Mouse (Mus musculus) CH12.LX (cell line): ENCODE data around the gene Hoxd8. TPM values are rescaled to one million over a fixed set of nuclear protein-coding genes. Genes with fewer than 3 reads are reported as not detected.

ENCODE experiments used
- DNase-seq: peaks from one replicate; pipeline ENCODE4 v3.0.0-alpha.2; 2013; ENCODE audit errors: extremely low read depth
- H3K27ac ChIP-seq: 2 replicates; pipeline ENCODE4 v1.5.1; 2012; ENCODE audit warnings: low read depth, mild to moderate bottlenecking, control low read depth, moderate library complexity; ENCODE audit not compliant: insufficient read depth
- H3K27me3 ChIP-seq: replicated peaks from 2 replicates; pipeline ENCODE3; 2012; ENCODE audit warnings: inconsistent platforms
- H3K36me3 ChIP-seq, 2 experiments: replicated peaks in 1 of 2; 2 replicates each; pipeline versions ENCODE3 to v1.6.1; 2012; ENCODE audit warnings: inconsistent platforms in 1 of 2, low read length in 1 of 2, mild to moderate bottlenecking in 1 of 2, mixed read lengths in 1 of 2, moderate library complexity in 1 of 2; ENCODE audit not compliant: control insufficient read depth in 1 of 2, insufficient read depth in 1 of 2
- H3K4me1 ChIP-seq, 2 experiments: 2 replicates each; pipeline ENCODE4 v1.6.1; 2012; ENCODE audit warnings: inconsistent platforms in 1 of 2, moderate library complexity in 1 of 2; ENCODE audit not compliant: insufficient read depth in 2 of 2, control insufficient read depth in 1 of 2
- H3K4me2 ChIP-seq: 2 replicates; pipeline ENCODE4 v1.6.1; 2012; ENCODE audit warnings: low read depth, mild to moderate bottlenecking, control low read depth; ENCODE audit not compliant: poor library complexity, insufficient read depth, severe bottlenecking
- H3K4me3 ChIP-seq, 3 experiments: fragments of 150-350 bp in 1 of 3; sonication (generic) in 1 of 3; replicated peaks in 1 of 3; 2 replicates each; pipeline versions ENCODE3 to v1.5.1; 2011 to 2012; ENCODE audit warnings: low read depth in 2 of 3, low read length in 2 of 3, mild to moderate bottlenecking in 2 of 3, moderate library complexity in 2 of 3, control low read depth in 1 of 3, improper control_type of control experiment in 1 of 3, inconsistent platforms in 1 of 3, mixed read lengths in 1 of 3; ENCODE audit not compliant: poor library complexity in 1 of 3
- H3K79me2 ChIP-seq: replicated peaks from 2 replicates; pipeline ENCODE4 v1.6.1; 2012; ENCODE audit warnings: mild to moderate bottlenecking, moderate library complexity; ENCODE audit not compliant: control insufficient read depth, poor library complexity, insufficient read depth, severe bottlenecking; ENCODE audit errors: extremely low read depth
- H3K9ac ChIP-seq: 2 replicates; pipeline ENCODE4 v1.6.1; 2012; ENCODE audit warnings: low read depth, mild to moderate bottlenecking, control low read depth, moderate library complexity; ENCODE audit not compliant: insufficient read depth
- H3K9me3 ChIP-seq: replicated peaks from 2 replicates; pipeline ENCODE3; 2012; ENCODE audit warnings: low read length, inconsistent platforms, mixed read lengths
- CHD1 ChIP-seq: IDR thresholded peaks from 2 replicates; pipeline ENCODE4 v1.6.1; 2012; ENCODE audit warnings: low read depth, low read length, improper control_type of control experiment, inconsistent platforms
- CHD2 ChIP-seq: IDR thresholded peaks from 2 replicates; pipeline ENCODE4 v1.6.1; 2011; ENCODE audit warnings: low read length, improper control_type of control experiment
- CTCF ChIP-seq, 2 experiments: IDR thresholded peaks in 1 of 2; conservative IDR thresholded peaks in 1 of 2; 2 replicates each; pipeline ENCODE4 v1.5.1; 2011 to 2012; ENCODE audit warnings: low read depth in 2 of 2, low read length in 2 of 2, improper control_type of control experiment in 1 of 2, inconsistent platforms in 1 of 2, mild to moderate bottlenecking in 1 of 2, moderate library complexity in 1 of 2
- E2F4 ChIP-seq: IDR thresholded peaks from 2 replicates; pipeline ENCODE4 v1.6.1; 2011; ENCODE audit warnings: low read depth, low read length, improper control_type of control experiment; ENCODE audit not compliant: insufficient replicate concordance
- ELF1 ChIP-seq: IDR thresholded peaks from 2 replicates; pipeline ENCODE4 v1.6.1; 2014; ENCODE audit warnings: low read depth, mild to moderate bottlenecking, inconsistent platforms, low read length, improper control_type of control experiment
- ETS1 ChIP-seq: conservative IDR thresholded peaks from 2 replicates; pipeline ENCODE4 v1.6.1; 2012; ENCODE audit warnings: low read depth, mild to moderate bottlenecking, inconsistent platforms, low read length, improper control_type of control experiment, moderate library complexity
- GABPA ChIP-seq: IDR thresholded peaks from 2 replicates; pipeline ENCODE4 v1.6.1; 2012; ENCODE audit warnings: low read depth, low read length, improper control_type of control experiment, inconsistent platforms; ENCODE audit not compliant: insufficient replicate concordance
- HCFC1 ChIP-seq: IDR thresholded peaks from 2 replicates; pipeline ENCODE4 v1.6.1; 2012; ENCODE audit warnings: low read depth, mild to moderate bottlenecking, inconsistent platforms, low read length, improper control_type of control experiment
- IRF4 ChIP-seq: IDR thresholded peaks from 2 replicates; pipeline ENCODE4 v1.6.1; 2014; ENCODE audit warnings: low read depth, mild to moderate bottlenecking, inconsistent platforms, low read length, improper control_type of control experiment
- JUN ChIP-seq: IDR thresholded peaks from 2 replicates; pipeline ENCODE4 v1.6.1; 2011; ENCODE audit warnings: low read depth, mild to moderate bottlenecking, low read length, improper control_type of control experiment, moderate library complexity; ENCODE audit not compliant: insufficient read depth
- MAFK ChIP-seq: IDR thresholded peaks from 2 replicates; pipeline ENCODE4 v1.6.1; 2011; ENCODE audit warnings: low read length, improper control_type of control experiment; ENCODE audit not compliant: insufficient replicate concordance
- MAX ChIP-seq: IDR thresholded peaks from 2 replicates; pipeline ENCODE4 v1.6.1; 2011; ENCODE audit warnings: low read length, improper control_type of control experiment
- MXI1 ChIP-seq: IDR thresholded peaks from 2 replicates; pipeline ENCODE4 v1.6.1; 2011; ENCODE audit warnings: mild to moderate bottlenecking, low read depth, low read length, improper control_type of control experiment
- NELFE ChIP-seq: IDR thresholded peaks from 2 replicates; pipeline ENCODE4 v1.6.1; 2011; ENCODE audit warnings: low read depth, low read length, improper control_type of control experiment
- NRF1 ChIP-seq: IDR thresholded peaks from 2 replicates; pipeline ENCODE4 v1.6.1; 2014; ENCODE audit warnings: low read depth, mild to moderate bottlenecking, inconsistent platforms, low read length, improper control_type of control experiment, moderate library complexity
- PAX5 ChIP-seq: IDR thresholded peaks from 2 replicates; pipeline ENCODE4 v1.6.1; 2012; ENCODE audit warnings: low read length, inconsistent platforms, mixed read lengths
- POLR2A ChIP-seq: IDR thresholded peaks from 2 replicates; pipeline ENCODE4 v1.6.1; 2011; ENCODE audit warnings: low read depth, mild to moderate bottlenecking, improper control_type of control experiment, low read length
- POLR2AphosphoS2 ChIP-seq: IDR thresholded peaks from 2 replicates; pipeline ENCODE4 v1.6.1; 2011; ENCODE audit warnings: low read depth, low read length, improper control_type of control experiment
- RAD21 ChIP-seq: IDR thresholded peaks from 2 replicates; pipeline ENCODE4 v1.6.1; 2011; ENCODE audit warnings: low read depth, mild to moderate bottlenecking, low read length, improper control_type of control experiment, moderate library complexity
- SMC3 ChIP-seq: IDR thresholded peaks from 2 replicates; pipeline ENCODE4 v1.6.1; 2011; ENCODE audit warnings: low read depth, low read length, improper control_type of control experiment
- ZC3H11A ChIP-seq: IDR thresholded peaks from 2 replicates; pipeline ENCODE4 v1.6.1; 2012; ENCODE audit warnings: low read depth, mild to moderate bottlenecking, inconsistent platforms, low read length, improper control_type of control experiment
- ZMIZ1 ChIP-seq: IDR thresholded peaks from 2 replicates; pipeline ENCODE4 v1.6.1; 2012; ENCODE audit warnings: low read depth, mild to moderate bottlenecking, inconsistent platforms, low read length, improper control_type of control experiment
- ZNF384 ChIP-seq: IDR thresholded peaks from 2 replicates; pipeline ENCODE4 v1.6.1; 2012; ENCODE audit warnings: low read depth, low read length, improper control_type of control experiment, inconsistent platforms
- dilution Hi-C: fragments of 300-500 bp; cut with MboI; formaldehyde crosslinking; loops from 2 replicates; pipeline ENCODE4 v1.14.3; 2020; ENCODE audit warnings: low sequenced_read_pairs; ENCODE audit not compliant: extremely low pct_unique_long_range_greater_than_20kb, extremely low pct_ligation_motif_present
- in situ Hi-C: fragments of 300-500 bp; cut with MboI; formaldehyde crosslinking; loops from 3 replicates; pipeline ENCODE4 v1.14.3; 2019; ENCODE audit warnings: low sequenced_read_pairs, low pct_ligation_motif_present, low pct_unique_long_range_greater_than_20kb, mixed read lengths
- polyA plus RNA-seq: library from polyadenylated mRNA; unstranded; fragments of >175 nt; gene quantifications from 2 replicates; pipeline ENCODE4 v1.2.1, GENCODE M21; 2012; ENCODE audit warnings: low read depth; ENCODE audit not compliant: insufficient read length
- total RNA-seq, 2 experiments: library from RNA; depleted of rRNA; stranded (reverse); fragments of 300-350 nt in 1 of 2; fragments of >200 nt in 1 of 2; gene quantifications; 2 replicates each; pipeline ENCODE4 v1.2.3; 2012 to 2014

Hoxd8 gene
- total and polyA plus RNA-seq, 3 experiments: 0.20 to 0.31 TPM; not detected in 1

DNA sequence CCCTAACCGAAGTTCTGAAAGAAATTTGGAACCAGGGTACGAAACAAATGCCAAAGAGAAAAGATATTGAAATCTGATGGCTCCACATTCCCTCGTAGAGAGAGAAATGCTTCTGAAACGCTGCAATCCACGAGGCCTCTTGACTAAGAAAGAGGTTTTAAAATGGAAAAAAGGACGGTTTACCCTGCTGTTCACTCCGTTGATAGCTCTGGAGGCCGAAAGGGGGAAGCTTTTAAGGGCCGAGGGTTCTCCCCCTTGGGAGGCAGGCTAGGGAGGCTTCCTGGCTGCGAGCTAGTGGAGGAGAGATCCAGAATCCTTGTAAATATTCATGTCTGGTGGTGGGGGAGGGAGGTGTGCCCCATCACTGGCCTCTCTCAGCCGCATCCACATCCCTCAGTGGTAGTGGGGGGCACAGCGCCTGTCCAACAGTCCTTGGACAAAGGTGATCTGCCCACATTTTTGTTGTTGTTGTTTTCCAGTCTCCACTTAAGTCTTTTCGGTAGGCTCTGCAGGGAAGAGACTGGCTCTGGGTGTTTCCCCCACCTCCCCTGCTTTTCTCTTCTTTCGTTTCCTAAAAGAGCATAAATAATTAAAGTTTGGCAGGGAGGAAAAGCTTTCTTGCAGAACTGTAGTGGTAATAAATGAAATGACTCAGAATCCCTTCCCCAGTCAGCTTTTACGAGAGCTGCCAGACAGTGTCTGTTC lies 25.4 kb upstream of the Hoxd8 start, which contains the start of gene Hoxd11:
Gene Hoxd11 (plus strand): TSS at position 667 of the 705 bp plus-strand sequence.
- peaks cover 27% of the 10 kb centered on the region for H3K9me3 ChIP-seq

GRCm38 (mm10) chr2:74679596-74679971 lies 24.8 kb upstream of the Hoxd8 start:
- no peak overlapping the region for H3K9ac ChIP-seq
- no peak overlapping the region for H3K4me3 ChIP-seq
- peaks cover 27% of the 10 kb centered on the region for H3K9me3 ChIP-seq
- in situ Hi-C loops (loop anchor here (25.0 kb wide), 1 partner anchor 633 kb away; no protein-coding TSS in a partner anchor), dilution Hi-C loops (no loop called here)
- TF ChIP-seq ZMIZ1 (no peak), NRF1 (no peak), JUN (no peak), POLR2A (no peak), MXI1 (no peak), CHD2 (no peak), ELF1 (no peak), E2F4 (no peak), POLR2AphosphoS2 (no peak), MAX (no peak), PAX5 (no peak), NELFE (no peak), IRF4 (no peak), RAD21 (no peak), ZC3H11A (no peak), ZNF384 (no peak), CHD1 (no peak), MAFK (no peak), GABPA (no peak), CTCF (conservative IDR thresholded peaks at IDR 0.05 in 1 of 2, IDR thresholded peaks at IDR 0.05 in 1 of 2; ENCODE audit: low read depth in 2 of 2, low read length in 2 of 2) (no peak)
- no peaks in the 10 kb centered on the region for H3K36me3 ChIP-seq
- no peak overlapping the region for H3K4me2 ChIP-seq
- H3K79me2 ChIP-seq: no peaks in the 10 kb centered on the region
- DNase-seq: no peak
- no peaks in the 10 kb centered on the region for H3K4me1 ChIP-seq
- H3K27ac ChIP-seq: no peak overlapping the region
- no peaks in the 10 kb centered on the region for H3K27me3 ChIP-seq

More for the DNA sequence above, 25.4 kb upstream of the Hoxd8 start, which contains the start of gene Hoxd11:
- Histone ChIP-seq H3K79me2 (no peaks in the 10 kb centered on the region), H3K4me2 (no peak within 1 kb of the TSS), H3K4me3 (no peak within 1 kb of the TSS), H3K4me1 (no peaks in the 10 kb centered on the region), H3K36me3 (no peaks in the 10 kb centered on the region), H3K9ac (no peak within 1 kb of the TSS), H3K27ac (no peak within 1 kb of the TSS), H3K27me3 (no peaks in the 10 kb centered on the region)
- TF ChIP-seq ETS1 (no peak), POLR2AphosphoS2 (no peak), JUN (no peak), ELF1 (no peak), SMC3 (no peak), MXI1 (no peak), NELFE (no peak), MAX (no peak), CHD1 (no peak), NRF1 (no peak), MAFK (no peak), HCFC1 (no peak)
- in situ Hi-C loops (loop anchor here (25.0 kb wide), 1 partner anchor 633 kb away; no protein-coding TSS in a partner anchor), dilution Hi-C loops (no loop called here)
- no peak for DNase-seq
